Mouse (Mus musculus) hindbrain, embryonic 14.5 days (tissue): ENCODE results near the gene Msi2. TPM values are rescaled to one million over a fixed set of nuclear protein-coding genes. Genes with fewer than 3 reads are reported as not detected.

Experiments used
- ATAC-seq: fragments of 200-750 bp; cut with Nextera tagmentation; 2 replicates; pipeline ENCODE4 v1.8.0; 2017; ENCODE audit warnings: moderate number of reproducible peaks, mild to moderate bottlenecking, moderate TSS enrichment, moderate library complexity; ENCODE audit not compliant: low FRiP score
- DNase-seq: peaks from one replicate; pipeline ENCODE4 v3.0.0-alpha.2; 2015; ENCODE audit warnings: low spot score
- H3K27ac ChIP-seq: fragments of 300-500 bp; sonication (generic); 2 replicates; pipeline ENCODE4 v1.5.1; 2014; ENCODE audit warnings: mild to moderate bottlenecking, moderate library complexity
- H3K27me3 ChIP-seq: fragments of 300-500 bp; sonication (generic); 2 replicates; pipeline ENCODE4 v1.6.1; 2014; ENCODE audit warnings: mild to moderate bottlenecking, low read length, mixed read lengths; ENCODE audit not compliant: control insufficient read depth, insufficient read depth
- H3K36me3 ChIP-seq: fragments of 300-500 bp; sonication (generic); replicated peaks from 2 replicates; pipeline ENCODE4 v1.6.1; 2014; ENCODE audit not compliant: control insufficient read depth, insufficient read depth
- H3K4me1 ChIP-seq: fragments of 300-500 bp; sonication (generic); replicated peaks from 2 replicates; pipeline ENCODE4 v1.6.1; 2014; ENCODE audit warnings: antibody characterized with exemption, low read length, mixed read lengths; ENCODE audit not compliant: control insufficient read depth, insufficient read depth
- H3K4me2 ChIP-seq: fragments of 300-500 bp; sonication (generic); replicated peaks from 2 replicates; pipeline ENCODE4 v1.6.1; 2014; ENCODE audit warnings: mild to moderate bottlenecking, moderate library complexity
- H3K4me3 ChIP-seq: fragments of 300-500 bp; sonication (generic); replicated peaks from 2 replicates; pipeline ENCODE4 v1.5.1; 2014; ENCODE audit warnings: mild to moderate bottlenecking, low read length
- H3K9ac ChIP-seq: fragments of 300-500 bp; sonication (generic); 2 replicates; pipeline ENCODE4 v1.6.1; 2014
- H3K9me3 ChIP-seq: fragments of 300-500 bp; sonication (generic); 2 replicates; pipeline ENCODE4 v1.6.1; 2016; ENCODE audit warnings: low read length; ENCODE audit not compliant: control insufficient read depth
- WGBS: fragments of 180-500 bp; shearing (Covaris S2); extraction: QIAGEN DNeasy Blood & Tissue Kit; methylation state at CpG from one replicate; pipeline ENCODE4 v1.1.7; 2014; 5-methylcytosine and 5-hydroxymethylcytosine counted together
- polyA plus RNA-seq: library from polyadenylated mRNA; unstranded; fragments of >200 nt; fragmentation: Nextera tagmentation; extraction: Ambion mirVana; gene quantifications from 2 replicates; pipeline ENCODE4 v1.2.1, GENCODE M21; 2014

Msi2 gene
- polyA plus RNA-seq, 1 experiment from 2014 or later = 26.5 TPM

- no peaks in the 10 kb centered on the region for H3K36me3 ChIP-seq
- ATAC-seq = no peak
- WGBS = 55% methylated on average over 20 of the region's 20 CpGs
Measured at GRCm38 (mm10) chr11:88727768-88728507, 9.6 kb upstream of the Msi2 start.

GRCm38 (mm10) chr11:88721144-88721636, 2.9 kb upstream of the Msi2 start:
- no peak overlapping the region for H3K4me2 ChIP-seq
- no peak for ATAC-seq
- no peak overlapping the region for H3K27ac ChIP-seq

More at GRCm38 (mm10) chr11:88727768-88728507, 9.6 kb upstream of the Msi2 start:
- DNase-seq = no peak
- Histone ChIP-seq H3K4me3 (no peak overlapping the region), H3K27me3 (no peaks in the 10 kb centered on the region), H3K9ac (no peak overlapping the region), H3K4me2 (no peak overlapping the region), H3K9me3 (no peaks in the 10 kb centered on the region), H3K27ac (peak overlapping the region; percentile 44; the same call in 1 of the 2 replicates), H3K4me1 (peaks cover 6% of the 10 kb centered on the region)

GRCm38 (mm10) chr11:88720261-88721143, 2.2 kb upstream of the Msi2 start:
- WGBS = 64% methylated on average over 13 of the region's 13 CpGs
- Histone ChIP-seq H3K4me3 (no peak overlapping the region), H3K27ac (no peak overlapping the region), H3K36me3 (no peaks in the 10 kb centered on the region), H3K27me3 (no peaks in the 10 kb centered on the region), H3K9me3 (no peaks in the 10 kb centered on the region), H3K4me2 (peak overlapping the region; percentile 95), H3K9ac (no peak overlapping the region), H3K4me1 (peaks cover 17% of the 10 kb centered on the region)
- DNase-seq (no peak), ATAC-seq (no peak)

More at GRCm38 (mm10) chr11:88721144-88721636, 2.9 kb upstream of the Msi2 start:
- Histone ChIP-seq H3K36me3 (no peaks in the 10 kb centered on the region), H3K4me1 (peaks cover 10% of the 10 kb centered on the region), H3K9ac (no peak overlapping the region), H3K27me3 (no peaks in the 10 kb centered on the region), H3K9me3 (no peaks in the 10 kb centered on the region), H3K4me3 (no peak overlapping the region)
- 67% methylated on average over 10 of the region's 10 CpGs for WGBS
- DNase-seq = no peak

GRCm38 (mm10) chr11:88719601-88720000, 1.3 kb upstream of the Msi2 start:
- no peaks in the 10 kb centered on the region for H3K27me3 ChIP-seq
- H3K9ac ChIP-seq = peak overlapping the region; percentile 97; the same call in 1 of the 2 replicates
- no peaks in the 10 kb centered on the region for H3K9me3 ChIP-seq
- no peaks in the 10 kb centered on the region for H3K36me3 ChIP-seq
- H3K4me1 ChIP-seq = peaks cover 25% of the 10 kb centered on the region
- peak overlapping the region; percentile 95 for H3K4me2 ChIP-seq
- 38% methylated on average over 3 of the region's 3 CpGs for WGBS
- ATAC-seq (no peak), DNase-seq (no peak)
- peak overlapping the region; percentile 94 for H3K4me3 ChIP-seq
- H3K27ac ChIP-seq = peak overlapping the region; percentile 89; the same call in 1 of the 2 replicates

- peak overlapping the region; percentile 94 for H3K4me3 ChIP-seq
- H3K27ac ChIP-seq = peak overlapping the region; percentile 89
- 3% methylated on average over 38 of the region's 38 CpGs for WGBS
- DNase-seq (no peak), ATAC-seq (peak; percentile 53; the same call in 1 of the 2 replicates)
- H3K36me3 ChIP-seq = 0 out of 2 replicates have a peak, but pooled peaks cover 1% of the 10 kb centered on the region
- H3K27me3 ChIP-seq = no peaks in the 10 kb centered on the region
- H3K4me1 ChIP-seq = peaks cover 32% of the 10 kb centered on the region
- H3K9ac ChIP-seq = peak overlapping the region; percentile 97
- H3K4me2 ChIP-seq = peak overlapping the region; percentile 95
- no peaks in the 10 kb centered on the region for H3K9me3 ChIP-seq
Measured at GRCm38 (mm10) chr11:88718766-88719595, 668 bp upstream of the Msi2 start.

GRCm38 (mm10) chr11:88717644-88718049, 666 bp downstream of the Msi2 start:
- H3K27ac ChIP-seq = peak overlapping the region; percentile 96
- peaks cover 38% of the 10 kb centered on the region for H3K4me1 ChIP-seq
- peaks cover 6% of the 10 kb centered on the region for H3K36me3 ChIP-seq
- peak overlapping the region; percentile 97 for H3K9ac ChIP-seq
- no peaks in the 10 kb centered on the region for H3K27me3 ChIP-seq
- under 1% methylated on average over 38 of the region's 38 CpGs for WGBS
- ATAC-seq (peak; percentile 47), DNase-seq (no peak)
- peak overlapping the region; percentile 95 for H3K4me2 ChIP-seq
- H3K4me3 ChIP-seq = peak overlapping the region; percentile 94
- H3K9me3 ChIP-seq = no peaks in the 10 kb centered on the region

GRCm38 (mm10) chr11:88717016-88717643, 1.2 kb downstream of the Msi2 start:
- Histone ChIP-seq H3K27ac (peak overlapping the region; percentile 96), H3K9me3 (no peaks in the 10 kb centered on the region), H3K4me2 (peak overlapping the region; percentile 95), H3K36me3 (peaks cover 11% of the 10 kb centered on the region), H3K9ac (peak overlapping the region; percentile 97), H3K4me1 (peaks cover 38% of the 10 kb centered on the region), H3K4me3 (peak overlapping the region; percentile 94), H3K27me3 (no peaks in the 10 kb centered on the region)
- no peak for DNase-seq
- no peak for ATAC-seq
- WGBS = under 1% methylated on average over 19 of the region's 19 CpGs
